Mouse (Mus musculus) kidney, embryonic 16.5 days (tissue): ENCODE data around the gene Foxa3. TPM values are rescaled to one million over a fixed set of nuclear protein-coding genes. Genes with fewer than 3 reads are reported as not detected.

Experiments
- ATAC-seq: fragments of 200-750 bp; cut with Nextera tagmentation; 2 replicates; pipeline ENCODE4 v1.8.0; 2017; ENCODE audit warnings: moderate TSS enrichment; ENCODE audit not compliant: low FRiP score, low TSS enrichment
- H3K27ac ChIP-seq: fragments of 300-500 bp; sonication (generic); 2 replicates; pipeline ENCODE4 v1.5.1; 2014; ENCODE audit warnings: low read length
- H3K27me3 ChIP-seq: fragments of 300-500 bp; sonication (generic); 2 replicates; pipeline ENCODE4 v1.6.1; 2014; ENCODE audit warnings: low read length, control low read depth, mixed read lengths; ENCODE audit not compliant: insufficient read depth
- H3K36me3 ChIP-seq: fragments of 300-500 bp; sonication (generic); 2 replicates; pipeline ENCODE4 v1.6.1; 2014; ENCODE audit warnings: low read length, control low read depth, mixed read lengths; ENCODE audit not compliant: insufficient read depth
- H3K4me1 ChIP-seq: fragments of 300-500 bp; sonication (generic); 2 replicates; pipeline ENCODE4 v1.6.1; 2014; ENCODE audit warnings: low read length, control low read depth, mixed read lengths; ENCODE audit not compliant: insufficient read depth
- H3K4me2 ChIP-seq: fragments of 300-500 bp; sonication (generic); replicated peaks from 2 replicates; pipeline ENCODE4 v1.6.1; 2014; ENCODE audit warnings: low read depth, low read length
- H3K4me3 ChIP-seq: fragments of 300-500 bp; sonication (generic); 2 replicates; pipeline ENCODE4 v1.5.1; 2014; ENCODE audit warnings: mild to moderate bottlenecking, low read length
- H3K9ac ChIP-seq: fragments of 300-500 bp; sonication (generic); replicated peaks from 2 replicates; pipeline ENCODE4 v1.6.1; 2014; ENCODE audit warnings: low read length
- H3K9me3 ChIP-seq: fragments of 300-500 bp; sonication (generic); 2 replicates; pipeline ENCODE4 v1.6.1; 2016; ENCODE audit warnings: low read length, control low read depth
- WGBS: fragments of 180-500 bp; shearing (Covaris S2); extraction: QIAGEN DNeasy Blood & Tissue Kit; methylation state at CpG from one replicate; pipeline ENCODE4 v1.1.7; 2014; 5-methylcytosine and 5-hydroxymethylcytosine counted together
- polyA plus RNA-seq: library from polyadenylated mRNA; unstranded; fragments of >200 nt; fragmentation: Nextera tagmentation; extraction: Ambion mirVana; gene quantifications from 2 replicates; pipeline ENCODE4 v1.2.1, GENCODE M21; 2015

The Foxa3 gene
- polyA plus RNA-seq, 1 experiment from 2014 or later, result 0.35 TPM

GRCm38 (mm10) chr7:18963294-18963843 is 60.0 kb downstream of the Foxa3 start:
- Histone ChIP-seq H3K9me3 (no peaks in the 10 kb centered on the region), H3K4me2 (peak overlapping the region; percentile 44), H3K27ac (no peak overlapping the region), H3K27me3 (peaks cover 80% of the 10 kb centered on the region), H3K4me3 (no peak overlapping the region), H3K36me3 (no peaks in the 10 kb centered on the region), H3K9ac (no peak overlapping the region), H3K4me1 (peaks cover 21% of the 10 kb centered on the region)
- WGBS, result 2% methylated on average over 19 of the region's 19 CpGs
- ATAC-seq, result no peak

Other genes with a start within 250 kb of the Foxa3 start
- not detected in 2 replicates for gene Psg19, start 225.0 kb downstream of the Foxa3 start, polyA plus RNA-seq
- gene Psg17, start 201.9 kb downstream of the Foxa3 start, polyA plus RNA-seq, result not detected in 2 replicates
- 1.4 and 1.6 TPM in 2 replicates for gene Mill2, start 183.6 kb downstream of the Foxa3 start, polyA plus RNA-seq
- gene Pglyrp1, start 152.2 kb downstream of the Foxa3 start, polyA plus RNA-seq, result 1.8 TPM in 2 replicates
- 30.8 and 31.7 TPM in 2 replicates for gene Ccdc61, start 113.1 kb downstream of the Foxa3 start, polyA plus RNA-seq
- gene Nova2, start 97.7 kb downstream of the Foxa3 start, polyA plus RNA-seq, result 0.67 and 0.77 TPM in 2 replicates
- not detected in 2 replicates for gene Nanos2, start 36.1 kb downstream of the Foxa3 start, polyA plus RNA-seq
- 3.3 and 4.0 TPM in 2 replicates for gene Mypop, start 32.3 kb downstream of the Foxa3 start, polyA plus RNA-seq
- gene Irf2bp1, start 19.5 kb downstream of the Foxa3 start, polyA plus RNA-seq, result 21.4 and 23.5 TPM in 2 replicates
- gene Sympk, start 839 bp upstream of the Foxa3 start, polyA plus RNA-seq, result 34.0 and 35.6 TPM in 2 replicates
- gene Rsph6a, start 31.2 kb upstream of the Foxa3 start, polyA plus RNA-seq, result not detected in 2 replicates
- 15.5 and 16.8 TPM in 2 replicates for gene Dmwd, start 52.7 kb upstream of the Foxa3 start, polyA plus RNA-seq
- 17.2 and 27.5 TPM in 2 replicates for gene Dmpk, start 60.3 kb upstream of the Foxa3 start, polyA plus RNA-seq
- 9.5 and 10.5 TPM in 2 replicates for gene Six5, start 71.1 kb upstream of the Foxa3 start, polyA plus RNA-seq
- 3.2 and 4.3 TPM in 2 replicates for gene Gm4969, start 94.8 kb upstream of the Foxa3 start, polyA plus RNA-seq
- 18.4 and 20.3 TPM in 2 replicates for gene Fbxo46, start 96.3 kb upstream of the Foxa3 start, polyA plus RNA-seq
- 15.1 and 16.1 TPM in 2 replicates for gene Qpctl, start 125.8 kb upstream of the Foxa3 start, polyA plus RNA-seq
- gene Snrpd2, start 126.2 kb upstream of the Foxa3 start, polyA plus RNA-seq, result 137 and 141 TPM in 2 replicates
- gene Gipr, start 142.6 kb upstream of the Foxa3 start, polyA plus RNA-seq, result 0.37 and 0.60 TPM in 2 replicates
- 12.0 and 14.5 TPM in 2 replicates for gene Eml2, start 152.9 kb upstream of the Foxa3 start, polyA plus RNA-seq
- gene Gpr4, start 189.0 kb upstream of the Foxa3 start, polyA plus RNA-seq, result 4.0 and 4.3 TPM in 2 replicates
- gene Opa3, start 204.8 kb upstream of the Foxa3 start, polyA plus RNA-seq, result 42.9 and 44.6 TPM in 2 replicates
- 81.0 and 86.9 TPM in 2 replicates for gene Vasp, start 248.3 kb upstream of the Foxa3 start, polyA plus RNA-seq